Mouse (Mus musculus): ENCODE results near the gene Sfxn3.
A peak's percentile ranks its signal among the peaks of the same experiment; 100 is the strongest.

Sfxn3 gene

DNA sequence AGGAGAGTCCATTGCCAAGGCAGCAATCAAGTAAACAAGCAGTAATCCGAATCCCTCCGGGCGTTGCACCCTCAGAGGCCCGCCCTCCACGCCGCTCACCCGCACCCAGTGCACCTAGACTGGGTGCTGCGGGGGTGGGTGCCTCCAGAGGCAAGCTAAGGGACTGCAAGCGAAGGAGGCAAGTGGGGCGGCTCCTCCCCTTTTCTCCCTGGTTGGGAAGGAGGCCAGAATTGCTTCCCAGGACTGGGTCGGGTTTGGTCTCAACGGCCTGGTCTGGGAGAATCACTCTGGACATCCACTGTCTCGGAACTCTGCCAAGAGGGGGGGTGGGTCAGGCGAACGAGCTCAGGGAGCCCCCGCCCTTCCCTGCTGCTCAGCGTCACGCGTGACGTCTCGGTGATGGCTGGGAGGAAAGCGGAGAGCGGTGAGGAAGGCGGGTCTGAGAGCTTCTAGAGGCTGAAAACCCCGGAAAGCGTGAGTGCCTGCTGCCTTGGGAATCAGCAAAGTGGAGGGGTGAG is at the start of gene Sfxn3:
TSS of gene Sfxn3 (plus strand) at position 87 of the 518 bp plus-strand sequence.
- peak; percentile 78 for DNase-seq (ENCODE audit: low spot score)

DNA sequence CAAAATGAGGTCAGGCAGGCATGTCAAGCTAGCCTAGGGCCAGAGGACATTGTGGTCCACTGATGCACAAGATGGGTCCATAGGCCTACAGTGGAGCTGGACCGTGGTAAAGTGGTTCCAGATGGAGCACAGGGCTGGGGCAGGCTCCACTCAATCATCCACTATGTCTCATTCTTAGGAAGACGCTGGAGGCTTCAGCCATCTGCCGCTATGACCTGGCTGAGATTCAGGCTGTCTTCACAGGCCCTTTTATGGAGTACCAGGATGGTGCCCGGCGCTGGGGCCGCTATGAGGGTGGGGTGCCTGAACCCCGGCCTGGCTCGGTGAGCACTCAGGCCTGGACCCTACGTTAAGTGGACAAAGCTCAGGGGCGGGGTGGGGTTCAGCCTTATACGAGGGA is 49.5 kb upstream of the Sfxn3 start:
- DNase-seq (ENCODE audit: low spot score): no peak

DNA sequence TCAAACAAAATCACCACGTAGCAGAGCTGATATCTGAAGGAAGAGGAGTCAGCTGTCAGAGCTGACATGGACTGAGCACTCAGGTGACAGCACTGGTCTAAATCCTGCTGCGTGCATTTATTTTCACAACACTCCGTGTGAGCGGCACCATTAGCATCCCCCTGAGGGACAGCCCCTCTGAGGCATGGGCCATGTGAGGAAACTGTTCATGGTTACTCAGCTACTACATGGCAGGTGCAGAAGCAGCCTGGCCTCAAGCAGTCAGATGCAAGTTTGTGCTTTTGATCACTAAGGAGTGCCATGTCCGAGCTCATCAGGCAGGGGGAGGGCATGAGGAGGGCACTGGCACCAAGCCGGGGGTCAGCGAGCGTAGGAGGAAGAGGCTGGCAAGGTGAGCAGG is 47.7 kb upstream of the Sfxn3 start:
- DNase-seq (ENCODE audit: low spot score): no peak

DNA sequence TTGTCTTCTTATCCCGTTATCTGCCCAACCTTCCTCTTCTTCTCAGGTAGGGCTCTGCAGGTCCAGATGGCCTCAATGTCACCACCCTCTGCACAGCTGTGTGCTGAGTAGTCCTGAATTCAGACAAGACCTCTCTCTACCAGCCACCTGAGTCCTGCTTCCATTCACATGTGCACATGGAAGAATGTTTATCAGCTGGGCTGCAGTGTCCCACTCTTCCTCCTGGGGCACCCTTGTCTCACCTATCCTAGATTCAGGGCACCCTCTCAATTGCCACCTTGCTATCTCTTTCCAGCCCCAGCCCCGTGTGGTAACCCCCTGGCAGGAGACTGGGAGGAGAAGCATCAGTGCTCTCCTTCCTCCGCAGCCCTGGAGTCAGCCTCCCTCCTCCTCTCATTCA is 45.0 kb upstream of the Sfxn3 start:
- DNase-seq (ENCODE audit: low spot score): no peak

DNA sequence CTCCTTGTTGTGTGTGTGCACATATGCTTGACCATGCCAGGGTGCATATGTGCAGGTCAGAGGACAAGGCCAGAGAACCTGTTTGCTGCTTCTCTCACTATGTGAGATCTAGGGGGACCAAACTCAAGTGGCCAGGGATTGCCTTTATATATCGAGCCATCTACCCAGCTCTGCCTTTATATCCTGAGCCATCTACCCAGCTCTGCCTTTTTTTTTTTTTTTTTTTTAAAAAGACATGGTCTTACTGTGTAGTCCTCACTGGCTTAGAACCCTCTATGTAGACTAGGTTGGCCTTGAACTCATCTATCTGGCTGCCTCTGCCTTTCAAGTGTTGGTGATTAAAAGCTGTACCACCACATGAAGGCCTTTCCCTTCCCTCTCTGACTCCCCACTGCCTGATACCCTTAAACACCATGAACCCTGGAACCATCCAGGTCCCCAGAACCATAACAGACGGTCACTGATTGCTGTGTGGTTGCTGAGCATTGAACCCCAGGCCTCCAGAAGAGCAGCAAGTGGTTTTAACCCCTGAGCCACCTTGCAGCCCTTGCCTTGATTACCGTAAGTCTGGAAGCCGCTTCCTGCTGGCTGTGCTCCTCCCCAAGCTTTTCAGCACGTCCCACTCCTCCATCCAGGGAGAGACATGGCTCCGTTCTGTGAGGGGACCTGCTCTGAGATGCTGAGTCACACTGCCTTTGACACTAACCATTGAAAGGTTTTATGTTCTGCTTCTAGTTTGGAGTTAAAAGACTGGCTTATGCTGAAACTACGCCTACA is 43.4 kb upstream of the Sfxn3 start:
- no peak for DNase-seq (ENCODE audit: low spot score)

DNA sequence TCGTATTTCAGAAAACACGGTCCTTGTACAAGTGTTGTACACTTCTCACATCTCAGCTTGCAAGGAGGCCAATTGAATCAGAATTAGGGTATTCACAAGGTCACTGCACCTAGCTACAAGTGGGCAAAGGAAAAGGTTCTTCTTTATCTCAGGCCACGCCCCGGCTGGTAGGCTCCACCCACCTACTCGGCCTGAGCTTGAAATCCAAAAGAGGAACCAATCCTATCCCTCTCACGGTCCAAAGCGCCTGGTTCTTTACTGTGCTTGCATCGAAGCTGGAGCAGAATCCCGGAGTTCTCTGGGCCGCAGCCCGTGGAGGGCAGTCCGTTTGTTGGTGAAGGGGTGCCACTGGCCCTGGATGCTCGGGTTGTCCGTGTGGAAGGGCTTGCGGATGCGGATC is 41.9 kb upstream of the Sfxn3 start, which contains the start of gene Twnk:
TSS of gene Twnk (plus strand) at position 220 of the 400 bp plus-strand sequence.
- peak; percentile 73 for DNase-seq (ENCODE audit: low spot score)

DNA sequence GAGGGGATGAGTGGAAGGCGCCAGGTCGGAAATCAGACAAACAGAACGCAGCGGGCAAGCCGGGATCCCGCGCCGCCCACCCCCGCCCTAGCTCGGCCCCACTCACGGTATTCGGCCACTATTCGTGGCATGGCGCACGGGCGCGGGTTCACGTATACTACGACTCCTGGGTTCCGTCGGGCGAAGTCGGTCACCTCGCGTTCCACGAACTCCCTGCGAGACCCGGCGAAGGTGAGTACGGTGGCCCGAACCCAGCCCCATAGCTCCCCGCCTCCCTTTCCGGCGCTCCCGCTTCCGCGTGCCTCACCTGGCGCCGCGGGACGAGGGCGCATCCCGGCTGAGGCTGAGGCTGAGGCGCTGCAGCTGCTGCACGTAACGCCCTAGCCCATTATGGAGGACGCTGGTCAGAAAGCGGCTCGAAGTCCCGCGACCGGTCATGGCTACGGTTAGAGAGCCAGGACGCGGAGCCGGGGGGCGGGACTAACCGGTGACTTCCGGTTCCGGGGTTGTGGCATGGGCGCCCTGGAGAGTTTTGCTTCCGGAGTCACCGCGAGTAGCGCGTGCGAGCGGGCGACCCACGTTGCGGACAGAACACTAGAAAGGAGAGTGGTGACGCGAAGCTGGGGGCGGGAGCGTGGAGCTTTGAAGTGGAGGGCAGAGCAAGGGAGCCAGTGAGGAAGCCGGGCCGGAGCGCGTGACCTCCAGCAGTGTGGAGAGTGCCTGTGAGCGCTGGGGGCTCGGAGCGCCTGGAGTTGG is 41.2 kb upstream of the Sfxn3 start, which contains the start of gene Mrpl43:
TSS of gene Mrpl43 (minus strand) at position 486 of the 756 bp plus-strand sequence.
- DNase-seq (ENCODE audit: low spot score): peak; percentile 91

DNA sequence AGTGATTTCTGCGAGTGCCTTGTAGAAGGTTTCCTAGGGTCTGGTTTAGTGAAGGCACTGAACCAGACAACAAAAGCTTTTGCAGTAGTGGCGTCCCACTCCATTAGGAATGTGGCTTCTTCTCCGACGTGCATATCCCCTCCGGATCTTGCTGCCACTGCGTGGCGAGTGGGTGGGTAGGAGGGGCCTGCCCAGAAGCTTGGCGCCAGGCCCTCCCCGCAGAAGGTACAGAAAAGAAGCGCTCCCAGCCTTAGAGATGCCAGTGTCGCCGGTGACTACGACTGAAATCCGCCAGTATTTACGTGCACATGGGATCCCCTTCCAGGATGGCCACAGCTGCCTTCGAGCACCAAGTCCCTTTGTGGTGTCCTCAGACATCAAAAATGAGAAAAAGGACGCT is 40.3 kb upstream of the Sfxn3 start:
- DNase-seq (ENCODE audit: low spot score): no peak

DNA sequence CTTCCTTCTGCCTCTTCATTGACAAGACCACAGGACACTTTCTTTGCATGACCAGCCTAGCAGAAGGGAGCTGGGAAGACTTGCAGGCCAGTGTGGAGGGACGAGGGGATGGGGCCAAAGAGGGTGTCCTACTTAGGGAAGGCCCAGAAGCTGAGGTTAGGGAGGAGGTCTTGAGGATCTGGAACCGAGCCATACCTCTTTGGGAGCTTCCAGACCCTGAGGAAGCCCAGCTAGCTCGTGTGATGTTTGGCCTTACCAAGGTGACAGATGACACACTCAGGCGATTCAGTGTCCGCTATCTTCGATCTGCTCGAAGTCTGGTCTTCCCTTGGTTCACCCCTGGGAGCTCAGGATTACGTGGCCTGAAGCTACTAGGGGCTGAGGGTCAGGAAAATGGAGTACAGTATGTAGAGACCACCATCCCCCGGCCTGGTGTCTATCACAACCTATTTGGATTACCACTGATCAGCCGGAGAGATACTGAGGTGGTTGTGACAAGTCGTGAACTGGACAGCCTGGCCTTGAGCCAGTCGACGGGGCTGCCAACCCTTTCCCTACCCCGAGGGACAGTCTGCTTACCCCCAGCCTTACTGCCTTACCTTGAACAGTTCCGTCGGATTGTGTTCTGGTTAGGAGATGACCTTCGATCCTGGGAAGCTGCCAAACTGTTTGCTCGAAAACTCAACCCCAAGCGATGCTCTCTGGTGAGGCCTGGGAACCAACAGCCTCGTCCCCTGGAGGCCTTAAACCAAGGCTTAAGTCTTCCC is 39.7 kb upstream of the Sfxn3 start:
- DNase-seq (ENCODE audit: low spot score): no peak

DNA sequence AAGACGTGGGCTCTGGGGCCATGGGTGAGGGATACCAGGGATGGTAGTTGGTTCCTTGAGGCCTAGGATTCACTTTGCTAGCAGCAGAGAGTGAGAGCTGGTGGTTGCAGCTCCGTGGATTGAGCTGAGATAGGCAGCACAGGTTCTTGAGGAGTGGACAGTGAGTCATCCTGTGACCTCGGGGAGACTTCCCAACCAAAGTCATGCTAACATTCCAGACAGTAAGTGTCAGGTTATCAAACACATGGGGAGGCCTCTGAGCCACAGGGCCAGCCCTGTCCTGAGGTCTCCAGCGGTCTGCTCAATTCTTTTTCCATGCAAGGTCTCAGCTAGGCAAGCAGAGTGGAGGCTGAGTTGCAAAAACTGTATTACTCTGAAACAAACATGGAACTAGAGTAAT is 36.7 kb upstream of the Sfxn3 start:
- no peak for DNase-seq (ENCODE audit: low spot score)

DNA sequence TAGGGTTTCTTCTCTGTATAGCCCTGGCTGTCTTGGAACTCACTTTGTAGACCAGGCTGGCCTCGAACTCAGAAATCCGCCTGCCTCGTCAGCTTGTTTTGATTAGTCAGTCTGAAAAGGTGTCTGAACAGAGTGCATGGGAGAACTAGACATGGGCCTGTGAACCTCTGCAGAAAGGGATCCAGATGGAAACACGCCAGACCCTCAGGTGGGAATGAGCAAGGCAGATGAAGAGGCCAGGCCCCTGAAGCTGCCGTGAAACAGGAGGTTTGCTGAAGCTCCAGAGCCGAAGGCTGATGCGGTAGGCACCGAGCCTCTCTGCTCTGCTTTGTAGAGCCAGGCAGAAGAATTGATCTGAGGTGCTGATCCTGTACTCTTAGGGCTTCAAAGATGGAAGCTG is 35.1 kb upstream of the Sfxn3 start:
- no peak for DNase-seq (ENCODE audit: low spot score)

DNA sequence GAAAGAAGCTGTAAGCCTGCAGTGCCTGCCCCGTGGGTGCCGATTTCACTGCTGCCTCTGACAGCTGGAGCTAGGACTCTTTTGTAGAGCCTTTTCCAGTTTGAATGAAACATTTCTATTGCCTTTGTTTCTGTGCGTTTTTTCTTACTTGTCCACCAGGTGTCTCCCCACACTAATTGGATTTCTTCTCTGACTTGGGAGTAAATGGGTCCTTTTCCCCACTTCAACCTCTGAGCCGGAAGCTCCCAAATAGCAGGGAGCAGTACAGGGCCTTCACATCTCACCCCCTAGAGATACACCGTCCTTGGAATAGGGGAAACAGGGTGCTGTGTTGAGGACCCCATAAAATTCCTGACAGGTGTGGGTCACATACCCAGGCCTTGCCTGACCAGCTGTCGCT is 34.7 kb upstream of the Sfxn3 start:
- no peak for DNase-seq (ENCODE audit: low spot score)

DNA sequence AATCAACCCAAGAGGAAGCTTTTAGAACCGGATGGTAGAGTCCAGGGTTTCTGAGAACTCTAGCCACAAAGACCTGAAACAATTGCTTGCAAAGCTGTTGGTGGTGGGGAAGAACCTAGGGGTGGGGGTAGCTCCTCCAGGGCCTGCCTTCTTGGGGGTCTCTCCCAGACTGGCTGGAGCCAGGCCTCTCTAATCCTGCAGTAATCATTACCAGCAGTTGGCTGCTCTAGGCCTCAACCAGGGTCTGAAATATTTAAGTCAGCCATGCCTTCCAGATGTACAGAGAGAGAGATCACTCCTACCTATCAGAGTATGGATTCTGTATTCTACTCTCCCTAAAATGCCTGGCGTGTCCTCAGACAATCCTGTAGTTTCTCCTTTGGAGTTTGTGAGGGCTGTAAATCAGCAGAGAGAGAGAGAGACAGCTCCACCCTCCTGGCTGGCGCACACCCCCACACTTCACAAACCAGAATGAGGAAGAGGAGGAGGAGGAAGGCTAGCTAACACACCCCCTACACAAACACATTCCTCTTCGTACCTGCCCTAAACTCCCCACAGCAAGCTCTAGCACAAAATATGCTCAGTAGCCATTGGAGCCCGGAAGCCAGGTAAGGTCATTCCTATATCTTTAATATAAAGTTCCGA is 33.6 kb upstream of the Sfxn3 start:
- no peak for DNase-seq (ENCODE audit: low spot score)

DNA sequence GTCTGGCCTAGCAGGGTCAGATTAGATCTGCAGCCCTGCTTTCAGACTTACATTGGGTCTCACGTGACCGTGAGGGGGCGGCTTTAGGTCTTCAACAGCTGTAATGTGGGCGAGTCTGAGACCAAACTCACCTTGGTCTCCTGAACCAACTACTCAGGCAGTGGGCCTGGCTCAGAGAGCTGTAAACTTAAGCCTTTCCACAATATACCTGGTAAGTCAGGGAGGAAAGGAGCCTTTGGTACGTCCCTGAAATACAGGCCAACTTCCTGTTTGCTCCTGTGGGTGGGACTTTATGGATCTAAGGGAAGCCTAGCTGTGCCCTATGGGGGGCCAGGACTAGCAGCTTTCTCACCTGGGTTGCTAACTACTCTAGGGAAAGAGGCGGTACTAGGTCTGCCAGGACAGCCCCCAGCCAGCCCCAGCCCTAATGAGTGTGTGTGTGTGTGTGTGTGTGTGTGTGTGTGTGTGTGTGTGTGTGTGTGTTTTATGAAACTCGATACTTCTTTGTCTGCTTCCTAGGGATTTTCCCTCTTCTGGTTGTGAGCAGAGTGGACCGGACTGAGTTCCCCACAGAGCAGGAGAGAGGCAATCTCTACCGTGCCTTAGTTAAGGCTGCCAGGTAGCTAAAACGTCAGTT is 32.9 kb upstream of the Sfxn3 start, which contains the start of gene Lzts2:
TSS of gene Lzts2 (plus strand) at position 80 of the 637 bp plus-strand sequence.
- DNase-seq (ENCODE audit: low spot score): no peak

DNA sequence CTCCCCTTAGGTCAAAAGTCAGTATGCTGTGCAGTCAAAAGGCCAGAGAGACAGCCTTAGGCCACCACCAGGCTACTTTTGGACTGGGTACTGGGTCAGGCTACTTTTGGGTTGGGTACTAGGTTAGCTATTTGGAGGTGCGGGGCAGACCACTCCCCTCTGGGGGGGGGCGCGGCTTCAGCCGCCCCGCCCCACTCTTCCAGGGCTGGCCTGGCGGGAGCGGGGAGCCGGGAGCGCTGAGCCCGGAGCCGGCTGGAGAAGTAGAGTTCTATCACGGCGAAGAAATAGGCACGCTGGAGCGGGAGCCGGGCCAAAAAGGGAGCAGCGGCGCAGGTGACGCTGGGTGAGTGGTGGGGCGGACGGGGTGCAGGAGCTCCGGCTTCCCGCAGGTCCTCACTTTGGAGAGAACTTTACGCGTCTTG is 32.3 kb upstream of the Sfxn3 start:
- no peak for DNase-seq (ENCODE audit: low spot score)

DNA sequence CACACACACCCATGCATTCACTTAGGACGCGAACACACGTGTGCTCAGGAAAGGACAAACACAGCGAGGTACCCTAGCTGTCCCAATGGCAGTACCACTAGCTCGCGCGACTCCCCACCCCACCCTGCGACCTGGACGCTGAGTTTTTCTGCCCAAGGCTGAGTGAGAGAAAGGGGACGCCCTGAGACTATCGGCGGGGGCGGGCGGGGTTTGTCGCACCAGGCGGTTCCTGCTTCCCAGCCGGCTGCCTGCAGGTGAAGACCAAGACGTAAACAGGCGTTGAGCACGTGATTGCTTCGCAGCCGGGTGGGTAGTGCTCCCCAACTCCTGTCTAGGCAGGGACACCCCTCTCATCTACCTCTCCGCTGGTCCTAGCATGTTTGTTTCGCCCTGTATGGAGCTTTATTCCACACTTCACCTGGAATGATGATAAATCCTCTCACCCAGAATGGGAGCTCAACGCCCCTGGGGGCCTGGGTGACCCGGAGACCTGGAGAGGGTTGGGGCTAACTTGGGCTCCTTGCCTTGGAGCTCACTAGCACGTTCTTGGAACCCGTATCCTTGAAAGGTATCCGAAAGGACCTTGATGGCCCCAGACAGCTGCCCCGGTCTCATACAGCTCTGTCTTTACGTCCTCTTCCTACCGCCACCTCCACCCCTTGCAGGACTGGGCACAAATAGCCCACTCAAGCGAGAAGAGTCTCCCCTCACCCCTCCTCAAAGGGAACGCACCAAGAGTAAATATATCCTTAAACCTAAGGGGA is 31.6 kb upstream of the Sfxn3 start:
- peak; percentile 39 for DNase-seq (ENCODE audit: low spot score)

DNA sequence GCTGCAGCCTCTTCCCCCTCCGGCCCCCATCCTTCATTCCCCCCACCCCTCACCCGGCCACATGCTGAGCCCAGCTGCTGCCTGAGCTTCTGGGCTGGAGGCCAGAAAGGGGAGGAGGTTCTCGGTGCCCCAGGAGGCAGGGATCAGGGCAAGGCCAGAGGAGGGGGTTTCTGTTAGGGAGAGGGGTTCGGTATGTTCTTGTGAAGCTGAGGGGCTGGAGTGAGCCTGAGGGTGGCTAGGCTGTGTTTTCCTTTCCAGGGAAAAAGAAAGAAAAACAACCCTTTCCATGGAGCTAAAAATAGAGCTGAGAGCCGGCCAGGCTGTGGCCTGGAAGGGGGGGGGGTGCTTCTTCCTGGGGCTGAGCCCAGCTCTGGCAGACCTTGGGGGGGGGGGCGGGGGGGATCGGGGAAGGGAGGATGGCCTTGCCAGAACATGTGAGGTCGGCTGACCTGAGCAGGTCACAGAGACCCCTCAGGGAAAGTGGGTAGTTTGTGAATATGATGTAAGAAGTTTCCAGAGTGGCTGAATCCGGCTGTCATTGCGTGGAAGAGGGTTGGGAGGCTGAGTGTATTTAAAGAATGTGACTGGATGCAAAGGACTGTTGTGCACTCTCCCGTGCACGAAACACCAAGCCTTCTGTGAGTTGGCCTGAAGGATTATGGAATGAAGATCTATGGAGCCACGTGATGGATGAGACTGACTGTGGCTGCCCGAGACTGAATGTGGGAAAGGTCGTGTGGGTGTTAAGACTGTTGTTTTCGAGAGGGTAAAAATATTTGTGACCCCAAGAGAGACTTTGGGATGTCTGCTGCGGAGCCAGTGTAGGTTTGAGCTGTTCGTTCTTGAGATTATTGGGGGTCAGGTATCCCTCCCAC is 30.7 kb upstream of the Sfxn3 start:
- DNase-seq (ENCODE audit: low spot score): no peak

DNA sequence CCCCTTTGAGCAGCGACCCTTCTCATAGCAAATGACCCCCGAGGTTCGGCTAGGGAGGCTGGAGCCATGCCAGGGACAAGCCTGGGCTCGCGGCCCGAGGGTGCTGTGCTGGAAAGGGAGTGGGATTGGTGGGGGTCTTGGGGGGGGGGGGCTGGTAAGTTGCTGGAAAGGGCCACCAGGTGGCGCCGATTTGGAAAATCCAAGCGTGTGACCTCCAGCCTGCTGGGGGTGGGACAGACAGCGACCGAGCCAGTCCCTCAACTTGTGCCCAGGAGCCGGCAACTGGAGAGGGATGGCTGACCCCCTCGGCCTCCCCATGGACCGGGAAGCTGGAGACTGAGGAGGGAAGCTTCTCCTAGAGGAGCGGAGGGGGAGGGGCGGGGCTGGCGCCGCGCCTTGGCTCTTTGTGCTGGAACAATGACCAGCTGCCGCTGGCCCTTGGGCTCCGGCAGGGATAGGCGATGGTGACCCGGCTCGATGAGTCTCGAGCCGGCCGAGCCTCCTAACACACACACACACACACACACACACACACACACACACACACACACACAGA is 30.0 kb upstream of the Sfxn3 start:
- no peak for DNase-seq (ENCODE audit: low spot score)

DNA sequence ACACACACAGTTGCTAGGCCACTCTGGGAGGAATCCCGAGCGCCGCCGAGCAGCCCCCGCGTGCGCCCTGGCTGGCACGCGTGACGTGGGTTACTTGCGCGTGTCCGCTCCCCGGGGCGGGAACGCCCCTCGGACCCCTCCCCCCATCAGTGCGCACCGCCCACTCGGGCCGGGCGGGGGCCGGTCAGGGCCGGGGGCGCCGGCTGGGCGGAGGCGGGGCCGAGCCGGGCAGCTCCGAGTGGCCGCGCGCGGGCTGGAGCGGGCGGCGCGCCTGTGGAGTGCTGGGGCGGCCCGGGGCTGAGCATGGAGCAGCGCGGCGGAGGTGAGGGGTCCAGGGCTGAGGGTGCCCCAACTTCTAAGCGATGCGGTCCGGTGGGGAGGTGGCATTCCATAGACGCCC is 29.4 kb upstream of the Sfxn3 start:
- DNase-seq (ENCODE audit: low spot score): no peak
